Mouse (Mus musculus): ENCODE results near the gene Grip1.

DNA sequence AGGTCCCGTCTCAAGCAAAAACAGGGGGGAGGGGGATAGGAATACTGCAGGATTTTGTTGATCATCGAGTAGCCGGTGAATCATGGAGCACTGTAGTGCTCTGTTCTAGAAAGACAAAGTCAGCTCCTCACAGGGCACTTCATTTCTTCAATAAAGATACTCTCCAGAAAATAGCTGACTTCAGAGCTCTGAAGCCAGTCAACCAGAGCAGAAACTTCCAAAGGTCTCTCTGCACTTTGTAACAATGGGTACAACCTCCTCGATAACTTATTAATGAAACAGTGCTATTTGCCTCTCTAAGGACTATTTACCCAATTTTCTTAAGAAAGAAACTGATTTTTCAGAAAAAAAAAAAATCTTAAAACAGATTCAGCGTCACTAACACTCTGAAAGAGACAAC lies 642.1 kb downstream of the Grip1 start:
- TF ChIP-seq E2F4 (IDR thresholded peaks at IDR 0.05; ENCODE audit: insufficient read depth) (no peak), POLR2A (IDR thresholded peaks at IDR 0.05; ENCODE audit: insufficient read length, low read depth) (no peak), MAX (IDR thresholded peaks at IDR 0.05; ENCODE audit: low read depth) (no peak), CEBPB (IDR thresholded peaks at IDR 0.05; ENCODE audit: insufficient read depth, poor library complexity, severe bottlenecking) (no peak)

Measured in myocyte (in vitro differentiated cells).